ENCODE assay signal across 28 mouse cellular contexts in genomic region chr19:52715359-52715758, GRCm38 (mm10).
"Had no signal": no experiment of that assay in that cellular context is flagged by ENCODE, and none has a peak within 500 bp of the region (broad histone marks: within the 10 kb centered on the region; RNA-seq: fewer than 3 reads in every experiment).

No protein-coding gene starts in this region.

- H3K4me1 ChIP-seq: heart, embryonic 10.5 days; heart, embryonic 12.5 days; hindbrain, embryonic 10.5 days; hindbrain, embryonic 12.5 days; intestine, embryonic 15.5 days; limb, embryonic 12.5 days; liver, embryonic 13.5 days; liver, embryonic 15.5 days had no signal

- H3K36me3 ChIP-seq: heart, embryonic 10.5 days; heart, embryonic 12.5 days; hindbrain, embryonic 10.5 days; hindbrain, embryonic 12.5 days; intestine, embryonic 15.5 days; limb, embryonic 10.5 days; limb, embryonic 12.5 days; liver, embryonic 13.5 days; liver, embryonic 15.5 days had no signal

- H3K4me3 ChIP-seq: heart, adult 2 months; heart, embryonic 10.5 days; heart, embryonic 12.5 days; hindbrain, embryonic 10.5 days; hindbrain, embryonic 12.5 days; intestine, embryonic 15.5 days; left cerebral cortex, adult 2 months; limb, embryonic 10.5 days; limb, embryonic 12.5 days; liver, embryonic 13.5 days; liver, embryonic 15.5 days had no signal

- H3K27ac ChIP-seq: heart, adult 2 months; heart, embryonic 10.5 days; hindbrain, embryonic 10.5 days; hindbrain, embryonic 12.5 days; hindbrain, embryonic 14.5 days; intestine, embryonic 15.5 days; left cerebral cortex, adult 2 months; limb, embryonic 10.5 days; limb, embryonic 12.5 days; liver, embryonic 13.5 days; liver, embryonic 15.5 days had no signal

- DNase-seq: gastrocnemius, postnatal 14 days; gastrocnemius, postnatal 36 days; heart, adult 11 months; heart, adult 2 months; heart, postnatal 10 days; heart, postnatal 4 days; kidney, adult 18-20 months; kidney, adult 8-10 months; kidney, postnatal 14 days; kidney, postnatal 36 days; layer of hippocampus, adult 9-11 months; layer of hippocampus, postnatal 36 days; liver; liver, embryonic 13.5 days had no signal

- H3K4me2 ChIP-seq: heart, embryonic 12.5 days; hindbrain, embryonic 12.5 days; hindbrain, embryonic 14.5 days; intestine, embryonic 15.5 days; limb, embryonic 12.5 days; liver, embryonic 11.5 days; liver, embryonic 13.5 days; liver, embryonic 15.5 days had no signal

- H3K9me3 ChIP-seq: heart, embryonic 10.5 days; heart, embryonic 12.5 days; hindbrain, embryonic 10.5 days; hindbrain, embryonic 12.5 days; intestine, embryonic 15.5 days; limb, embryonic 10.5 days; limb, embryonic 12.5 days; liver, embryonic 13.5 days; liver, embryonic 15.5 days had no signal

- ATAC-seq: hindbrain, embryonic 16.5 days; inflammation-experienced regulatory T-cells, adult 6 months; intestine, embryonic 15.5 days; intestine, postnatal 0 days had no signal

- H3K9ac ChIP-seq: heart, embryonic 12.5 days; hindbrain, embryonic 12.5 days; hindbrain, embryonic 14.5 days; intestine, embryonic 15.5 days; limb, embryonic 12.5 days; liver, embryonic 13.5 days; liver, embryonic 15.5 days had no signal

- H3K27me3 ChIP-seq: heart, embryonic 12.5 days; hindbrain, embryonic 12.5 days; intestine, embryonic 15.5 days; limb, embryonic 12.5 days; liver, embryonic 13.5 days; liver, embryonic 15.5 days had no signal
